Mouse (Mus musculus) mesoderm, embryonic 11.5 days (tissue): Measurements from ENCODE around the gene Herc2.
A peak's percentile ranks its signal among the peaks of the same experiment; 100 is the strongest.
"Not testable (repeated sequence)": the region's sequence is repeated elsewhere in the genome, so short reads cannot be mapped to it uniquely, and the experiment has no call there.

ENCODE experiments used
- DNase-seq: peaks from one replicate; pipeline ENCODE4 v3.0.0-alpha.2; 2012; ENCODE audit warnings: low read depth, low spot score

Gene Herc2

GRCm38 (mm10) chr7:56049831-56050321 is at the start of gene Herc2:
Herc2 (plus strand) TSS chr7:56050196.
- peak; percentile 100 for DNase-seq

- DNase-seq, result peak; percentile 11
These were observed 39.5 kb upstream of the Herc2 start for GRCm38 (mm10) chr7:56010318-56011017.

GRCm38 (mm10) chr7:56011018-56011333 is 39.0 kb upstream of the Herc2 start:
- DNase-seq, result no peak

GRCm38 (mm10) chr7:56013261-56014001 is 36.6 kb upstream of the Herc2 start:
- DNase-seq, result no peak

- DNase-seq, result not testable (repeated sequence)
These were observed 35.8 kb upstream of the Herc2 start for GRCm38 (mm10) chr7:56014002-56014702.

GRCm38 (mm10) chr7:56015172-56015571 is 34.8 kb upstream of the Herc2 start:
- DNase-seq, result no peak

GRCm38 (mm10) chr7:56015837-56016236 is 34.2 kb upstream of the Herc2 start:
- DNase-seq, result no peak

GRCm38 (mm10) chr7:56017761-56018160 is 32.2 kb upstream of the Herc2 start:
- DNase-seq, result no peak

- DNase-seq, result no peak
These were observed 31.5 kb upstream of the Herc2 start for GRCm38 (mm10) chr7:56018446-56018971.

GRCm38 (mm10) chr7:56018972-56019929 is 30.7 kb upstream of the Herc2 start:
- peak; percentile 84 for DNase-seq

GRCm38 (mm10) chr7:56019930-56020253 is 30.1 kb upstream of the Herc2 start, which contains the start of gene Nipa1:
Nipa1 (minus strand) TSS chr7:56019954.
- no peak for DNase-seq

GRCm38 (mm10) chr7:56023586-56023985 is 26.4 kb upstream of the Herc2 start:
- DNase-seq, result no peak

GRCm38 (mm10) chr7:56042353-56042752 is 7.6 kb upstream of the Herc2 start:
- DNase-seq, result peak; percentile 83

- no peak for DNase-seq
These were observed 6.3 kb upstream of the Herc2 start for GRCm38 (mm10) chr7:56043577-56044266.

- DNase-seq, result no peak
These were observed 5.7 kb upstream of the Herc2 start for GRCm38 (mm10) chr7:56044267-56044629.

GRCm38 (mm10) chr7:56047178-56047577 is 2.8 kb upstream of the Herc2 start:
- no peak for DNase-seq

GRCm38 (mm10) chr7:56050487-56050911 is 503 bp downstream of the Herc2 start:
- DNase-seq, result peak; percentile 52

GRCm38 (mm10) chr7:56052996-56053395 is 3.0 kb downstream of the Herc2 start:
- no peak for DNase-seq

- DNase-seq, result no peak
These were observed 5.3 kb downstream of the Herc2 start for GRCm38 (mm10) chr7:56055338-56055737.

- no peak for DNase-seq
These were observed 14.9 kb downstream of the Herc2 start for GRCm38 (mm10) chr7:56064876-56065275.
